Mouse (Mus musculus) embryonic facial prominence, embryonic 10.5 days (tissue): ENCODE measurements around the gene Arih2. TPM values are rescaled to one million over a fixed set of nuclear protein-coding genes. Genes with fewer than 3 reads are reported as not detected.

ENCODE experiments used
- DNase-seq: peaks from one replicate; pipeline ENCODE4 v3.0.0-alpha.2; 2017; ENCODE audit warnings: low spot score
- H3K27ac ChIP-seq: fragments of 300-500 bp; sonication (generic); replicated peaks from 2 replicates; pipeline ENCODE4 v1.5.1; 2016; ENCODE audit warnings: mild to moderate bottlenecking
- H3K27me3 ChIP-seq: fragments of 300-500 bp; sonication (generic); replicated peaks from 2 replicates; pipeline ENCODE4 v1.6.1; 2016; ENCODE audit warnings: low read depth, mild to moderate bottlenecking; ENCODE audit not compliant: poor library complexity, severe bottlenecking
- H3K36me3 ChIP-seq: fragments of 300-500 bp; sonication (generic); replicated peaks from 2 replicates; pipeline ENCODE4 v1.6.1; 2016; ENCODE audit warnings: mild to moderate bottlenecking, moderate library complexity
- H3K4me1 ChIP-seq: fragments of 300-500 bp; sonication (generic); 2 replicates; pipeline ENCODE4 v1.6.1; 2016
- H3K4me3 ChIP-seq: fragments of 300-500 bp; sonication (generic); 2 replicates; pipeline ENCODE4 v1.5.1; 2016; ENCODE audit warnings: mild to moderate bottlenecking, moderate library complexity
- H3K9me3 ChIP-seq: fragments of 300-500 bp; sonication (generic); 2 replicates; pipeline ENCODE4 v1.6.1; 2016; ENCODE audit warnings: mild to moderate bottlenecking
- WGBS: fragments of 180-500 bp; shearing (Covaris S2); methylation state at CpG from one replicate; pipeline ENCODE4 v1.1.7; 2016; 5-methylcytosine and 5-hydroxymethylcytosine counted together
- polyA plus RNA-seq: library from polyadenylated mRNA; unstranded; fragments of >200 nt; fragmentation: Nextera tagmentation; extraction: Ambion mirVana; gene quantifications from 2 replicates; pipeline ENCODE4 v1.2.1, GENCODE M21; 2016

Arih2 gene
- 57.9 and 62.5 TPM in 2 replicates for polyA plus RNA-seq

- Histone ChIP-seq H3K36me3 (peaks cover 18% of the 10 kb centered on the region), H3K27me3 (no peaks in the 10 kb centered on the region), H3K4me3 (peak within 1 kb of the TSS; percentile 96), H3K9me3 (no peaks in the 10 kb centered on the region), H3K4me1 (peaks cover 19% of the 10 kb centered on the region), H3K27ac (peak within 1 kb of the TSS; percentile 92)
- under 1% methylated on average over 112 of the region's 112 CpGs for WGBS
- peak; percentile 95 for DNase-seq
These were observed at the start of gene Arih2 for GRCm38 (mm10) chr9:108648611-108649560. Gene Arih2 (minus strand): TSS chr9:108649386.

DNA sequence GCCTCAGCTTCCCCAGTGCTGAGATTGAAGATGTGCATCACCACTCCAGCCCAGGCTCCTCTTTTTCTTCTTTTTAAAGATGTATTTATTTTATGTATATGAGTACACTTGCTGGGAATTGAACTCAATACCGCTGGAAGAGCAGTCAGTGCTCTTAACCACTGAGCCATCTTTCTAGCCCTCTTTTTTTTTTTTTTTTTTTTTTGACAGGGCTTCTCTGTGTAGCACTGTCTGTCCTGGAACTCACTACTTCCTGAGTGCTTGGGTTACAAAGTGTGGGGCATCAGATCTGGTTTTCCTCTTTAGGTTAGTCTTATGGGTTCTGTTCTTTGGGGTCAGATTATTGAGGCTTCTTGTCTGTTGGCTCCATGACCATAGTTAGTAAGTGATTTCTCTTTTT is 45.3 kb upstream of the Arih2 start:
- DNase-seq = no peak
- H3K9me3 ChIP-seq = no peaks in the 10 kb centered on the region
- no peak overlapping the region for H3K27ac ChIP-seq
- H3K4me1 ChIP-seq = peaks cover 26% of the 10 kb centered on the region
- H3K36me3 ChIP-seq = 0 out of 2 replicates have a peak, but pooled peaks cover 5% of the 10 kb centered on the region
- peaks cover 37% of the 10 kb centered on the region for H3K27me3 ChIP-seq
- no peak overlapping the region for H3K4me3 ChIP-seq
- 82% methylated on average over 1 of the region's 1 CpGs for WGBS

- WGBS = 79% methylated on average over 4 of the region's 4 CpGs
- Histone ChIP-seq H3K4me3 (no peak overlapping the region; the same call in 1 of the 2 replicates), H3K4me1 (peaks cover 30% of the 10 kb centered on the region), H3K27ac (no peak overlapping the region), H3K36me3 (0 out of 2 replicates have a peak, but pooled peaks cover 5% of the 10 kb centered on the region), H3K9me3 (no peaks in the 10 kb centered on the region), H3K27me3 (peaks cover 37% of the 10 kb centered on the region)
- no peak for DNase-seq
These were observed 44.8 kb upstream of the Arih2 start for GRCm38 (mm10) chr9:108693946-108694345.

- Histone ChIP-seq H3K9me3 (no peaks in the 10 kb centered on the region), H3K27me3 (peaks cover 37% of the 10 kb centered on the region), H3K4me1 (peaks cover 32% of the 10 kb centered on the region), H3K27ac (peak overlapping the region; percentile 85), H3K4me3 (peak overlapping the region; percentile 78), H3K36me3 (no peaks in the 10 kb centered on the region)
- under 1% methylated on average over 92 of the region's 92 CpGs for WGBS
- peak; percentile 74 for DNase-seq
These were observed 43.2 kb upstream of the Arih2 start for GRCm38 (mm10) chr9:108692226-108693041.

DNA sequence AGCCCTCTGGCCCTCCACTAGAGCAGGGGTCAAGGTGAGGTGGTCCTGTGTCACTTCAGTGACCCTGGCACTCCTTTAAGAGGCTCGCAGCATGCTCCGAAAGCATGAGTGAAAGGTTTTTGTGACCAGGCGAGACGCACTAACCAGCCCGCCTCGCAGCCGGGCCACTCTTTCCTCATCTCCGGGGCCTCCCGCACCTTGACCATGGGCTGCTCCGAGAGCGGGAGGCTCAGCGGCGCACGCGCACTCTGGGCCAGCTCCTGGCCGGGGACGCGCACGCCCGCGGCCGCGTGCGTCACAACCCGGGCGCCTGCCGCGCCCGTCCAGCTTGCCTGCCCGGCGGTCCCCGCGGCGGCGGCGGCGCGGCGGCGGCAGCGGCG is 42.6 kb upstream of the Arih2 start:
- Histone ChIP-seq H3K9me3 (no peaks in the 10 kb centered on the region), H3K36me3 (no peaks in the 10 kb centered on the region), H3K27me3 (peaks cover 37% of the 10 kb centered on the region), H3K4me1 (peaks cover 32% of the 10 kb centered on the region), H3K4me3 (peak overlapping the region; percentile 78), H3K27ac (peak overlapping the region; percentile 85)
- under 1% methylated on average over 42 of the region's 42 CpGs for WGBS
- peak; percentile 92 for DNase-seq

DNA sequence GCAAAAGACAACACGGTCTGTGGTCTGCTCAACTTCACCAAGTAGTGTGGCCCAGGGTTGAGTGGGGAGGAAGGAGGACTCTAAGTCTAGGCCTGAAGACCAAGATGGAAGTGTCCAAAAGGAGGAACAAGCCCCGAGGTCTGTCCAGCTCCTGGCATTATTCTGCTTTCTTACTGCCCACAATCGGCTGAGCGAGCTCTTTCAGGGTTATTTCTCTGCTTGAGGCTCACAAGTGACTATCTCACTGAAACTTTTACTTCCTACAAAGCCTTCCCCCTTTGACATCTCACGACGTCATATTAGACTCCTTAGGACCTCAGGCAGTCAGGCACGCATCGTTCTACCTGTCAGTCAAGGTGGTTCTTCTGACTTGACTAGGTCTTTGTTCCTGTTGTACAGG is 42.2 kb upstream of the Arih2 start:
- H3K4me3 ChIP-seq = peak overlapping the region; percentile 78
- no peaks in the 10 kb centered on the region for H3K36me3 ChIP-seq
- peak overlapping the region; percentile 85 for H3K27ac ChIP-seq
- H3K9me3 ChIP-seq = no peaks in the 10 kb centered on the region
- WGBS = 67% methylated on average over 8 of the region's 8 CpGs
- peaks cover 37% of the 10 kb centered on the region for H3K27me3 ChIP-seq
- H3K4me1 ChIP-seq = peaks cover 32% of the 10 kb centered on the region
- DNase-seq = peak; percentile 18

DNA sequence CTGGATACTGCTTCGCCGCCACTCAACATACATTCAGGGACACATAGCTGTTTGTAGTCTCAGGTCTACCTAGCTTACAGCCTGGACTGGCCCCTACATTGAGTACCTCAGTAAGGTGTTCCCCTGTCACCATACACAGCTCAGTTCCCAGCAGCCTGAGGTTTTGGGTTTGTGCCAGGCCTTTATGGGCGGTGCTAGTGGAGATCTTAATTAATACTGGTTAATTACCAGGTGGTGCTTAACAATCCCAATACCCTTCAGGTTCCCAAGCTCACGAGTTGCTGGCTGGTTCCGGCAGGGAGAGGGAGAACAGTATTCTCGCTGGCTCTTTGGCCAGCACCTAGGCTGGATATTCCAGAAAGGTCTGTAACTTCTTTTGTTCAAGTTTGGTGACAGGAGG is 41.7 kb upstream of the Arih2 start:
- 94% methylated on average over 6 of the region's 6 CpGs for WGBS
- H3K36me3 ChIP-seq = no peaks in the 10 kb centered on the region
- H3K27ac ChIP-seq = no peak overlapping the region
- peaks cover 37% of the 10 kb centered on the region for H3K27me3 ChIP-seq
- no peak overlapping the region for H3K4me3 ChIP-seq
- H3K4me1 ChIP-seq = peaks cover 32% of the 10 kb centered on the region
- no peaks in the 10 kb centered on the region for H3K9me3 ChIP-seq
- DNase-seq = no peak

DNA sequence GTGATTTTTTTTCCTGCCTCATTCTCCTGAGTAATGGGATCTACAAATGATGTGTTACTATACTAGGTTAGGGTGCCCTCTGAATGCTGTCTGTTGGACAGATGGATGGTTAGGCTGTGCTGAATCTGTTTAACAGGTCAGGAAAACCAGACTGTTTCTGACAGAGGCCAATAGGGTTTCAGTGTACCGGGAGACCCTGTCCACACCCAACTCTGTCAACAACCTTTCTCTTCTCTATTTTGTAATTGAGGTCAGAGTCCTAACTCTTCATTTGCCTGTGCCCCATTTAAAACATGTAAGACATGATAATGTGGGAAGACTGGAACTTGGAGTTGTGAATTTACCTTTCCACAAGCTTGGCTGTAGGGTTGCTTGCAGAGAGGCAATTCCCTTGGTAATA is 40.8 kb upstream of the Arih2 start:
- Histone ChIP-seq H3K4me1 (peaks cover 32% of the 10 kb centered on the region), H3K27me3 (peaks cover 37% of the 10 kb centered on the region), H3K36me3 (peaks cover 4% of the 10 kb centered on the region; the same call in 1 of the 2 replicates), H3K27ac (no peak overlapping the region), H3K4me3 (no peak overlapping the region), H3K9me3 (no peaks in the 10 kb centered on the region)
- 81% methylated on average over 1 of the region's 1 CpGs for WGBS
- no peak for DNase-seq

DNA sequence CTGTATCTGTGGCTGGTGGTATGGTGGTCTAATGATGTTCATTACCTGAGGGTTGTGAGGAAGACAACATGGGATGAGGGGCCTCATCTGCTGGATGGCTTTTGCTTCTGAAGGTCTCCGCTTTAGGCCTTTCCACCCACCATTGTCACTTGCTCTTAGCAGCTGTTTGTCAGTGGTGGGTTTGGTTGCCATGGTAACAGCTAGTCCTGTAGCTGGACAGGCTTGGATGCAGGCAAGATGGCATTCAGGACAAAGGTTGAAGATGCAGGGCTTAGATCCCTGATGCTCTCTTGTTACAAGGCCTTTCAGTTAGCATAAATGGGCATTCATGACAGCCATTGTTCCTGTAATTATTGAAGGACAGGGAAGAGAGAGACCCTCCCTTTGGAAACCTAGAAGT is 39.9 kb upstream of the Arih2 start, which contains the start of gene Prkar2a:
Gene Prkar2a (plus strand): TSS at position 209 of the 400 bp plus-strand sequence.
- whole genome bisulfite sequencing = 53% methylated on average over 1 of the region's 1 CpGs
- H3K27ac ChIP-seq = no peak within 1 kb of the TSS
- H3K27me3 ChIP-seq = peaks cover 34% of the 10 kb centered on the region
- no peak within 1 kb of the TSS for H3K4me3 ChIP-seq
- no peaks in the 10 kb centered on the region for H3K9me3 ChIP-seq
- H3K36me3 ChIP-seq = peaks cover 5% of the 10 kb centered on the region; the same call in 1 of the 2 replicates
- H3K4me1 ChIP-seq = peaks cover 32% of the 10 kb centered on the region
- peak; percentile 40 for DNase-seq

DNA sequence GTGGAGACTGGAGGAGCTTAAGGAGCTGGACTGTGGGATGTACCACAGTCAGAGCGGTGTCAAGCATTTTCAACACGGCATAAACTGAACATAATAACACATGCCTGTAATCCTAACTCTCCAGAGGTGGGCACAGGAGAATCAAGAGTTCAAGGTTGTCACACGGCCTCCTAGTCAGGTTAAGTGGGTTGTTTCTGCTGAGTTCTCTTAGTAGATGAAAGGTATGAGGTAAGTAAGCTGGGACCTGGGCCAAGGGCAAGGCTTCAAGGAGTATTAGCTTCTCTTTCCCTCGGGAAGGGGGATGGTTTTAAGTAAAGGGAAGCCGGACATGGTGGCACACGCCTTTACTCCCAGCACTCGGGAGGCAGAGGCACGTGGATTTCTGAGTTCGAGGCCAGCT is 39.3 kb upstream of the Arih2 start:
- no peak for DNase-seq
- H3K27me3 ChIP-seq = peaks cover 28% of the 10 kb centered on the region
- H3K36me3 ChIP-seq = peaks cover 10% of the 10 kb centered on the region
- 79% methylated on average over 9 of the region's 9 CpGs for whole genome bisulfite sequencing
- H3K4me3 ChIP-seq = no peak overlapping the region
- no peak overlapping the region for H3K27ac ChIP-seq
- H3K9me3 ChIP-seq = no peaks in the 10 kb centered on the region
- peaks cover 26% of the 10 kb centered on the region for H3K4me1 ChIP-seq

GRCm38 (mm10) chr9:108687686-108688085 is 38.5 kb upstream of the Arih2 start:
- WGBS = 71% methylated on average over 2 of the region's 2 CpGs
- Histone ChIP-seq H3K4me1 (peaks cover 19% of the 10 kb centered on the region), H3K36me3 (peaks cover 18% of the 10 kb centered on the region), H3K27ac (no peak overlapping the region), H3K4me3 (no peak overlapping the region), H3K9me3 (no peaks in the 10 kb centered on the region), H3K27me3 (peaks cover 20% of the 10 kb centered on the region)
- no peak for DNase-seq

GRCm38 (mm10) chr9:108687181-108687580 is 38.0 kb upstream of the Arih2 start:
- H3K4me1 ChIP-seq = peaks cover 14% of the 10 kb centered on the region
- no peaks in the 10 kb centered on the region for H3K9me3 ChIP-seq
- H3K27me3 ChIP-seq = peaks cover 19% of the 10 kb centered on the region
- 87% methylated on average over 6 of the region's 6 CpGs for WGBS
- DNase-seq = no peak
- no peak overlapping the region for H3K27ac ChIP-seq
- no peak overlapping the region for H3K4me3 ChIP-seq
- peaks cover 23% of the 10 kb centered on the region for H3K36me3 ChIP-seq
